Mouse (Mus musculus) brain, embryonic 14.5 days (tissue): Measurements from ENCODE around the gene Kalrn. TPM values are rescaled to one million over a fixed set of nuclear protein-coding genes. Genes with fewer than 3 reads are reported as not detected.
A peak's percentile ranks its signal among the peaks of the same experiment; 100 is the strongest.

ENCODE experiments used
- DNase-seq: peaks from one replicate; pipeline ENCODE4 v3.0.0-alpha.2; 2011; ENCODE audit warnings: low read depth
- CTCF ChIP-seq: fragments of 200-500 bp; IDR thresholded peaks from 2 replicates; pipeline ENCODE4 v1.5.1; 2012; ENCODE audit warnings: inconsistent platforms, mild to moderate bottlenecking, moderate library complexity, borderline replicate concordance; ENCODE audit not compliant: insufficient read depth, insufficient read length; ENCODE audit errors: extremely low read depth
- POLR2A ChIP-seq: fragments of 200-500 bp; IDR thresholded peaks from 2 replicates; pipeline ENCODE4 v1.6.1; 2012; ENCODE audit warnings: mild to moderate bottlenecking, inconsistent platforms, borderline replicate concordance; ENCODE audit not compliant: poor library complexity, insufficient read depth, insufficient read length, severe bottlenecking; ENCODE audit errors: extremely low read depth
- polyA plus RNA-seq: library from polyadenylated mRNA; depleted of rRNA; stranded (reverse); fragments of >200 nt; gene quantifications from 2 replicates; pipeline ENCODE4 v1.2.3, GENCODE M21; 2012

Kalrn gene
- polyA plus RNA-seq, 1 experiment = 52.2 TPM

GRCm38 (mm10) chr16:34267751-34268150 lies 305.6 kb downstream of the Kalrn start:
- DNase-seq = no peak
- TF ChIP-seq POLR2A (no peak), CTCF (peak; percentile 9; the same call in 1 of the 2 replicates)

GRCm38 (mm10) chr16:34264671-34265070 lies 308.7 kb downstream of the Kalrn start:
- no peak for TF ChIP-seq CTCF
- no peak for TF ChIP-seq POLR2A
- DNase-seq = no peak

DNA sequence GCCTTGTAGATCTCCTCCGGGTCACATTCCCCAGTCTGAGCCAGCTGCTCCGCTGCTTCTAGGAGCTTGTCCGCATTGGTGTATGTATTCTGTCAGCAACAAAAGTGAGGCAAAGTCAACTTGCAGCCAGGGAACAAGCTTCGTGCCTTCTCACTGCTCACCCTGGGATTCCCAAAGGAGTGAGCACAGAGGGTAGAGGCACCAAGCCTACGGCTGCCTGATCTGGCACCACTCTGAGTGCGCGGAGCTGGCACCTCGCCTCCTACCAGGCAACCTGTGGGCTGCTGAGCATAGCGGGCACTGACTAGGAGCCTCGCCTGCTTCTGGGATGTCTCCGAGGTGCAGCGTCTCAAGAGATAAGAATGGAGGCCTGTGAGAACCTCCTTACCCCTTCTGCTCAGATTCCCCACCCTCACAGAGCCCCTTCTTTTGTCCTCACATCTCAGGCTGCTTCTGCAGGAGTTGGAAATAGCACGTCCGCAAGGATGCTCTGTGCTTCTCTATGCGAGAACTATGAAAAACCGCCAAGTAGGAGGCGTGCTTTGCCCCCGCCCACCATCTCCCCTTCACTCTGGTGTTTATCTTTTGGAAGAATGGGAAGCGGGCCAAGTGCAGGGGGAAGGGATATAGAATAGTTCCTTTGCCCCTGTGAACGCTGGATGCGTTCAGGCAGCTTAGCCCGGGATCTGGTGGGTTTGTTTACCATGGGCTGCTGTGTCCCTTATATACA lies 310.4 kb downstream of the Kalrn start:
- peak; percentile 78 for DNase-seq
- TF ChIP-seq POLR2A (no peak), CTCF (no peak)

DNA sequence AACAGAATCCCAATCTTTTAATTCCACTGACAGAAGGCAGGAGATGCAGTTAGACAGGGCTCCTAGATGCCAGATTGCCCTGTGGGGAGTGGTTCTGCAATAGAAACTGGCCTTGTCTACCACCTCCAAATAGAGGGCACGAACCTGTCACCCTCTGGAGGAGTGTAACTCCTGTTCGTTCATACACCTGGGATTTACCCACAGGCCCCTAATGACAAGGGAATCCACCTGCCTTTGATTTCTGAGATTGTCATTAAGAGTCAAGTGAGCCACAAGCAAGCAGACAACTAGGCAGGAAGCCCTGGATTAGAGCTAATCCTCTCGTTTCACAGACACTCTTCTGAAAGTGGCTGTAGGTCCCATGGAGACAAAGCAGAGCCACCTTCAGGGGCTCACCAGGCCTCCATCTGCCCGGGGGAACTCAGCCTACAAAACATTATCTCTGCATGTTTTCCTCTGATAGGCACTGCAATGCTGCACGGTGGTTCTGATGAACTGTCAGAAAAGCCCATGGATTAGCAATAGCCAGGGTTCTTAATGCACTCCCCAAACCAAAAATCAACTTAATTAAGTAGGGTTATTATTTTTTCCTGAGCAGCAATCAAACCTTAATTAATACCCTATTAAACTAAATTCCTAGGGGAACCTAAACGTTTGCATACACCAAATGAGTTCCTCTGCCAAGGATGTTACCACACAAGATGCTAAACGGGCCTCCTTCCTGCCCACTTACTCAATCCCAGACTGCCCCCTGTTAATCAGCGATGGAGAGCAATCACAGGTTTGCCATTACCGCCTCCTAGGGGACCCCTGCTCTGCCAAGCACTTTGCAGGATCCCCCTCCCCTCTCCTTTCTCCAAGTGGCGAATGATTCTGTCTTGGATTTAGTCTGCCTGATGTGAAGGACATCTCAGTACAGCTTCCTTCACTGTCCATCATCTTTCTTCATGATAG lies 312.1 kb downstream of the Kalrn start:
- TF ChIP-seq POLR2A (no peak), CTCF (no peak)
- DNase-seq = peak; percentile 73

DNA sequence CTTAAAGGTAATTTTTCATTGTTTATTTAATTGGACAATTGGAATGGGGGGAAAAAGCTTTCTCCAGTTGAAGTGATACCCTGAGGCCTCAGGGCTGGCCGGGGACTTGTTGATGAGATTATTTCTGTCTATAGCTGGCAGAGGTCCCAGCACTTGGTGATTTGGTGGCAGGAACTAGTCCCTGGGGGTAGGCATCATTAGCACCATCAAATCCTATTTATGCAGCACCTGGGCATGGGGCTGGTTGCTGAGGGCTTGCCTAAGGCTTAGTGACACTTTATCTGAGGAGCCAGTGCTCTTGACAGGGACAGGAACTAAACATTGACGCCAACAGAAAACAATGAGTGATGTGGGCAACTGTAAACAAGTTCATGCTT lies 318.7 kb downstream of the Kalrn start:
- TF ChIP-seq POLR2A (no peak), CTCF (no peak)
- DNase-seq = peak; percentile 90

- peak; percentile 66 for DNase-seq
- TF ChIP-seq CTCF (no peak), POLR2A (no peak)
Observed at GRCm38 (mm10) chr16:34254002-34254645, 319.2 kb downstream of the Kalrn start.

GRCm38 (mm10) chr16:34252670-34253069 lies 320.7 kb downstream of the Kalrn start:
- TF ChIP-seq CTCF (no peak), POLR2A (no peak)
- DNase-seq = no peak

GRCm38 (mm10) chr16:34248256-34248655 lies 325.1 kb downstream of the Kalrn start:
- DNase-seq = no peak

DNA sequence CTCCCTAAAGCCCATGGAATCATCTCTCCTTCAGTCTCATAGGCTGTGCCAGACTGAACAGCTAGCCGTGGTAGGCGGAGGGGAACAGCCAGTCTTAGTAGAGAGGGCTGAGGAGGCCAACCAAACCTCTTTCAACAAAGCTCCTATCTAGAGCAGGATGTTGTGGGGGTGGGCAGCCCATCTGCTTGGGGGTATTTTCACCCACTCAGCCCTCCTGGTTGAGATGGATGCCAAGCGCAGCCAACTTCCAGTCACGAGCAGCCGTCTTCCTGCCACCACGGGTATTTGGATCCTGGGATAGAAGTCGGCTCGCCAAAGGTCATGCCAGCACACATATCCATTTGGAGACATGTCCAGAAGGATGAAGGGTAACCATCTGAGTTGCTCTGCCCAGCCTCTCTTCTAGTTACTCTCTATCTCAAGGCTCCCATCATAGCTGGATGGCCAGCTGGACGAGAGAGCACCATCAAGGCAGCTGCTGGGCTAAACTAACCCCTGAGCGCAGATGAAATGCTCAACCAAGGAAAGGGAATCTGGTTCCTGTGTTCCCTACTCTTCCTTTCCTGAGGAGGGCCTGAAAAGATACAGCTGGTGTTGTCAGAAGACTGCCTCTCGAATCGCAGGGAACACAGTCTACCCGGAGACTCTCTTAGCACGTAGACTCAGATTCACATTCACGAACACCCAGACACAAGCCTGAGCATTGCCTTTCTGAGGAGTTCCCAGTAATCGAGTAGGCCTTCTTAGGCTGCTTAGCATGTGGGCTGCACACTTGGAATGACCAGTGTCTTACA lies 331.2 kb downstream of the Kalrn start:
- no peak for DNase-seq
- no peak for TF ChIP-seq CTCF
- no peak for TF ChIP-seq POLR2A

More at GRCm38 (mm10) chr16:34248256-34248655, 325.1 kb downstream of the Kalrn start:
- TF ChIP-seq POLR2A (no peak), CTCF (no peak)

DNA sequence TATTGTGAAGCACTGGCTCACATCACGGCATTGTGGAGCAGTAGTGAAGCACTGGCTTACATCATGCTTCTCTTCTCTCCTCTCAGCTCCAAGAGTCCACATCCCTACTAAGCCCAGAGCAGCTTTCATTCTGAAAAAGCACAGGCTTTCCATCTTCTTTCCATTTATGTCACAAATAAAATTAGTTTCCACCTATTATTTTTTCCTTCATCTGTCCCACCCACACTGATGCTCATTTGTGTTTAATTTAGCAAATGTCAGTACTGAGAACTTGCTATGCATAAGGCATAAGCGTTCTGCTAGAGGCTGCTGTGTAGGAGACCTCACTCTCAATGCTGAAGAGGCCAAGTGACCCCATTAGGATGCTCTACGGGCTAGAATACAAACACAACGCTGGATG lies 333.7 kb downstream of the Kalrn start:
- TF ChIP-seq CTCF (no peak), POLR2A (no peak)
- no peak for DNase-seq
